Mouse (Mus musculus): ENCODE measurements at regions not wholly inside any gene's neighbourhood (a gene's known extent, or its start where the extent isn't known, plus 50 kb on each side); places are given as distances from the start of the nearest gene placed in this dataset.

DNA sequence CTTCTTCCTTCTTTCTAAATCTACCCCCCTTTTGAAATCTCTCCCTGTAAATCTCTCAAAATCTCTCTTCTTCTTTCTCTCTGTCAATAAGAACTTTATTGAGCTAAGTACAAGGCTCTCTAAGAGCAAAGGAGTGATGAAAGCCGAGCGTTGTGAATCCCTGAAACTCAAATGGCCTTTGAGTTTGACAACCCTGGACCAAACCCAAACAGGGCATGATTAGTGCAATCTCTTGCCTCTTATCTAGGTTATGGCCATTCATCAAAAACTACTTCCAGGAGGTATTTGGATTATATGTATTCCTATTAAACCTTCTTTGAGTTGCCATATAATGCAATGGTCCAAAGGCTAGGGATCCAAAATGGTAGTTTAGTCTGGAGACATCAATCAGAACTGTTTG lies 304.0 kb downstream of the Inhba start:
- DNase-seq (ENCODE audit: low spot score in 2 of 2) = no peak

DNA sequence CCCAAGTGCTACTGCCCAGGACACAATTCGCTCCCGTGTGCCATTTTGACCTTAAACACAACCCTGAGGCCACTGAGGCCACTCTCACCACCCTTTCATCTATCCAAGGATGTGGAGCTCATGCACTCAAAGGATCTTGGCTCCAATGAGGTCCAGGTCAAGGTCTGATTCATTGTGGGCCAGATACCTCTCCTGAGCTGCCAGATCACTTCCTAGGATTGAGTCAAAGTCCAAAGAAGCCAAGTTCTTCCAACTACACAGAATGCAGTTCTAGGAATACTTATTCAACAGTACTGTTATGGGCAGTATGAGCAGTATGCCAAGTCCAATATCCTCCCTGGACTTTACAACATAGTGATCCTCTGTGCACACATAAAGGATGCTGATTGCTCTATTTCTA lies 304.9 kb downstream of the Inhba start:
- no peak for DNase-seq (ENCODE audit: low spot score in 2 of 2)

DNA sequence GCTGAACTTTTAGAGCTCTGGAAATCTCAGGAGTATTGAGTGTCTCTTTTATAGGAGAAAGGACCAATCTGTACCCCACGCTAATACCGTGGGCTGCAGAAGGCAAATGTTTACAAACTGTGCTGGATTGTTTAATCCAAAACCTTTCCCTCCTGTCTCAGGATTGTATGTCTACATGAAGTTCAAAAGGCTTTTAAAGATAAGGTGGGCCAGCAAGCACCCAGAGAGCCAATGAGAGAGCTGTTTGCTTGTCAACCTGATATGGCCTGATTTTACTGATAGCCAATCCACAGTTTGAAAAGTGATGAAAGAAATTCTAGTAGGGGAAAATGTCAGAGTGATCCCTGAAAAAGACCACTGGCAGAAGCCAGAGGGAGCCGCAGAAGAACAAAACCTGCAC lies 305.8 kb downstream of the Inhba start:
- no peak for DNase-seq (ENCODE audit: low spot score in 2 of 2)

DNA sequence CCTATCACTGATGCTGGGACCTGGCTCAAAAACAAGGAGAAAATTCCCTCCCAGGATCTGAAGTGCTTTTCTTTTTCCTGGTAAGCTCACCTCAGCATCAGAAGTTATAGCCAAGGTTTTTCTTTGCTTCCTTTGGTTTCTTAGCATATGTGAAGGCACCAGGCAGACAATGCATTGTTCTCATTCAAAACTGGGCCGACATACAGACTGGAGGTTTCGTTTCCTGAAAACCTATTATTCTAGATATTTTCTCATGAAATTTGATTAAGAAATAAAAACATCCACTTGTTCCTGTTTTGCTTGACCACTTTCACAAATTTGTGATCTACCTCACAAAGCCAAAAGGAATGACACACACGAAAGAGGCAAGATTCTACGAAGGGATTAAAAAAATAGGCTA lies 308.7 kb downstream of the Inhba start:
- no peak for DNase-seq (ENCODE audit: low spot score in 2 of 2)

DNA sequence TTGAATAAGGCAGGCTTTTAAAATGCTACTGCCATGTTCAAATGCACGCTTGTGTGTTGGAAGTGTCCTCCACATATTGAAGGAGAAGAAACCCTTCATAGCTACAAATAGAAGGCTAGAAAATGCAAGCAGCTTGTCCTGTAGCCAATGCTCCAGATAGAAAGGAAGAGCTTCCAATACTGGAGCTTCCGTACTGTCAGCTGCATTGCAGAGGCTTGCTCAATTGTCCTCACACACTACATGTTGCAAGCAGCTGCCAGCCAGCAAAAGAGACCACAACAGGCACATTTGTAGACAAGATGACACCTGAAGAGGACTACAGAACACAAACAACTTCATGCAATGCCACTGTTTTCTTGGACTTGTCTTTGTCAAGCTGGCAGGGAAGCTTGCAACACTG lies 314.0 kb downstream of the Inhba start:
- DNase-seq (ENCODE audit: low spot score in 2 of 2) = no peak

DNA sequence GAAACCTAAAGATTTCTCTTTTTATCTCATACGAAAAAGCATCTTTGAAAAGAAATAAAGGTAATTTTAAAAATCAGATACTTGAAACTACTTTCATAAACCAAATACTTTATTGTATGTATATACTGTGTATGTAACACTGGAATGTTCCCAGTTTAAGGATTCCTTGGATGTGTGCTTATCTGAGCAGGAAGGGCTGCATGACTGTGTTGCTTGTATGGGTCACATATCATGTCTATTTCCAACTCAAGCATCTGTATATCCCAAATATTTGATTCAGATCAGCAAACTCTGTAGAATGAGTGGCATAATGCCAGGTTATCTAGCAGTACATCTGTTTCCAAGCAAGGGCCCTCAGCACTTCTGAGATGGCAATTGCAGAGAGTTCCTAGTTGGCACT lies 330.1 kb downstream of the Inhba start:
- no peak for DNase-seq (ENCODE audit: low spot score in 2 of 2)

DNA sequence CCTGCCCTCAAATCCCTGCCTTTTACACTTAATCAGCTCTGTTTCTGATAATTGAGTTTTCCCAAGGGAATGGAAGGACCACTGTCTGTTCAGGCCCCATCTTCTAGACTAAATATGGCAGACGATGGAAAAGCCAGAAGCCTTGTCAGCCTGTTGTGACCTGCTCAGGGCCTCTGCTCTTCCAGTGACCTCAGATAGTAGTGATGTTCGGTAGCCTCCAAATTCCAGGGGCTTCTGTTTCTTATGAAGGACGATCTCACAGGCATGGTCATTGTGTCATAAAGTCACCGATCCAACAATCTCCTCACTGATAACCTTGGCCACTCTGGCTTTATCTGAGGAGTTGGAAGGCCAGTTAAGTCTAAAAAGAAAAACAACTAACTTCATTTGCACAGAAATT lies 330.5 kb downstream of the Inhba start:
- DNase-seq (ENCODE audit: low spot score in 2 of 2) = no peak

DNA sequence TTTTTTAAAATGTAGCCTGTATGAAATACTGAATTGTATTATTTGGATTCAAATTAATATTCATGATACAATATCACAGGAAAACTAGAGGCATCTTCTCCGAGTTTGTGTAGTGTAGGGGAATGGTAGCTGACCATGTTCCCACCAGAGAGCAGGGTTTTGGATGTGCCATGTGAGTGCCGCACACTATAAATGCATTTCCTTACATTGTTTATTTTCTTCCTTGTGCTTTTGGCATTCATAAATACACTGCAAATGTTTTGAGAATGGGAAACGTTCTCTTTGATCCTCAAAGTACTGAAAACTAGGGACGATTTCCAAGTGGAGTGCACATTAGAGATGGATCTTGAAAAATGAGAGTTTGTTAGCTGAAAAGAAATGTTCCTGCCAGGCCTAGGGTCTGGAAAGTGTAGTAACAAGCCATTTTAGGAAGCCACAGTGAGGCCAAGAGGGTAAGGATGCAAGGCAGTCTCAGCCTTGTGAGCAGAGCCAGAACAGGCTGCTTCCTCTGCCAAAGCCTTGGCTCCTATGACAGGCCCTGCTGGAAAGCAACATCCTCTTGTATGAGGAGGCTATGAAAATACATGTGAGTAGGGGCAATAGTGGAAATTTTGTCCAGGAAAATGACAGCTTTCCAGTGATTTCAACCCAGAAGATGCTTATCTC lies 331.8 kb downstream of the Inhba start:
- peak in 1 of 2 experiments; percentile 5 for DNase-seq (ENCODE audit: low spot score in 2 of 2)

DNA sequence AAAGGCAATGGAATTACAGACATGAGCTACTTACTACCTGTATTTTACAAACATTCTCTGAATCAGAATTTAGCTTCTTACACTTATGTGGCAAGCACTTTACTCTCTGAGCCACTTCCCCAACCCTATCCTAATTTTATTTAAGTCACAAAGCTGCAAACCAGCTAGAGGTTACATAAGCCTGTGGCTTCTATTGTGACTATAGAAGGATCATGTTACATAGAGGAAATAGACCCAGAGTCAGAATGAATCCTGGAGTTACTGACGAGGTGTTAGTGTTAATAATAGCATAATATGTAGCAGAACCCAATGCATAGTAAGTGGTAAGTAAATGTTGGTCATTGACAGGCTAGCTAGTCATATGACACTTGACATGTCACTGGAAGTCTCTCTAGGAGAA lies 337.7 kb downstream of the Inhba start:
- no peak for DNase-seq (ENCODE audit: low spot score in 2 of 2)

DNA sequence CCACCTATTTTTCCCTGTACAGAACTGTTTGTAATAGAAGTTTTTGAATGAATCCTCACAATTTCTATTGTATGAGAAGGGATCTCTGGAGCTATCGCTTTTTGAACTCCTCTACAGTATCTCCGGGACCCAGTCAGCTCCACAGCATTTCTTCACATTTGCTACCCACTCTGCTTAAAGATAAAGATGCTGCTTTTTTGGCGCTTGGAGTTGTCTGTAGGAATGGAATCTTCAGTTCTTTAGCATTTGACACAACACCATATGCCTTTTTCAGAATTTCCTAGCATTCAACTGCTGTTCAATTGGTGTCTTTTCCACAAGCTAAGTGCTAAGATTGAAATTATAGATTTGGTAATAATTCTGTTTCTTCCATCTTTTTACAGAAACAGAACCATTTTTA lies 338.4 kb downstream of the Inhba start:
- DNase-seq (ENCODE audit: low spot score in 2 of 2) = peak in 1 of 2 experiments; percentile 19

DNA sequence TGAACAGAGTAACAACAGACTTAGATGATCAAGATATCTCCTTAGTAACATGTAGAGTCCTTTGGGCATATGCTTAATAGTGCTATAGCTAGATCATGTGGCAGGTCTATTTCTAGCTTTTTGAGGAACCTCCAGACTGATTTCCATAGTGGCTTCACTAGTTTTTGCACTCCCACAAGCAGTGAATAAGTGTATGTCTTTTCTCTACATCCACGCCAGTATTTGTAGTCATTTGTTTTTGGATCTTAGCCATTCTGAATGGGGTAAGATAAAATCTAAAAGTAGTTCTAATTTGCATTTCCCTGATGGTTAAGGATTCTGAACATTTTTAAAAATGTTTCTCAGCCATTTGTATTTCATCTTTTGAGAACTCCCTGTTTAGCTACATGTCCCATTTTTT lies 343.7 kb downstream of the Inhba start:
- no peak for DNase-seq (ENCODE audit: low spot score in 2 of 2)

DNA sequence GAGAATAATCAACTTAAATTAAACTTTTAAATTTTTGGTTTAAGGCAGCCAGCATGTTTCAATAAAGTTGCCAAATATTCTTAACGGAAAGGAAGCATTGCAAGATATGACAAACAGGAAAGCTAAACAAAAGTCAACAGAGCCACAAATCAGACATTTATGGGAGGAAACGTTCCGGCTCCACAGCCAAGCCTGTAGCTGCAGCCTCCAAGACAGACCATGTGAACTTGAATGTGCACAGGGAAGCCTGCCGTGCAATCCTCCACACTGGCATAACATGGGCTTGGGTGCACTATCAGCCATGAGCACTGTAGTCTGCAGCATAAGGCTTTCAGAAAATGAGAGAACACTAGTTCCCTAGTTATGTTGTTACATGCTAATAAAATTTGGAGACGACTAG lies 367.8 kb downstream of the Inhba start:
- no peak for DNase-seq (ENCODE audit: low spot score in 2 of 2)

DNA sequence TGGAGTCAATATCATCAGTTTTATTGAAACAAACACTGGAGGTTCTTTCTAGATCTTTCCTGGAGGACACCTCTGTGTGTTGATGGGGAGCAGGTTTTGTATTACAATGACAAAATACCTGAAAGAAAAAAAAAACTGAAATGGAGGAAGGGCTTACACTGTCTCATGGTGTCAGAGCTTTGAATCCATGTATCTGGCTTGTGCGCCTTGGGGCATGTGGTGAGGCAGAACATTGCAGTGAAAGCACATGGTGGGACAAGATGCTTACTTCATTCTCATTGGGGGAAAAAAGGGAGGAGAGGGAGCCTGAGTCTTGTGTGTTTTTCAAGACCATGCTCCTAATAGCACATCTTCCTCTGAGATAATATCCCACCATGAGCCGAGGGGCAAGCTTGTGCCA lies 368.3 kb downstream of the Inhba start:
- no peak for DNase-seq (ENCODE audit: low spot score in 2 of 2)

DNA sequence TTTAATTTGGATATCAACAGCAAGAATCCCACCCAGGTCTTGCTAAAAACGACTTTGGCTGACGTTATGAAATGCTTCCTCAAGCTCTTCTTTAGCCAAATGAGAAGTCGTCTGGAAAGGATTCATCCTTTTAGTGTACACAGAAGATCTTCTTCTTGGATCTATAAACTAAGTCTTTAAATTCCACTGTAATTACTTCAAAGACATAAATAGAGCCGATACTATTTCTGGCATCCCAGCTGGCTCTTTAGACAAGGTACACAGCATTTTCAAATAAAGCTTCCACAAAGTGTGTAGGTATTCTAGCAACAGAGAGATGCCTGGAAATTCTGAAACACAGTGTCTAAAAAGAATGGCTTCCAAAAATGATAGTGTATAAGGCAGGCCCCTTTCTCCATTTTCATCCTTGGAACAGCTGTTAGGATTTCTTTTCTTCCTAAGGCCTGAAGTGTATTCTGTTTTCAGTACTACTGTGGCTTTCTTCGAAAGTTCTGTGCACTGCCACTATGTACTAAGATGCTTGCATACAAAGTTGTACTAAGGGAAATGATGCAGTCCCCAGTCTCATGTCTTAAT lies 371.4 kb downstream of the Inhba start:
- DNase-seq (ENCODE audit: low spot score in 2 of 2) = no peak

DNA sequence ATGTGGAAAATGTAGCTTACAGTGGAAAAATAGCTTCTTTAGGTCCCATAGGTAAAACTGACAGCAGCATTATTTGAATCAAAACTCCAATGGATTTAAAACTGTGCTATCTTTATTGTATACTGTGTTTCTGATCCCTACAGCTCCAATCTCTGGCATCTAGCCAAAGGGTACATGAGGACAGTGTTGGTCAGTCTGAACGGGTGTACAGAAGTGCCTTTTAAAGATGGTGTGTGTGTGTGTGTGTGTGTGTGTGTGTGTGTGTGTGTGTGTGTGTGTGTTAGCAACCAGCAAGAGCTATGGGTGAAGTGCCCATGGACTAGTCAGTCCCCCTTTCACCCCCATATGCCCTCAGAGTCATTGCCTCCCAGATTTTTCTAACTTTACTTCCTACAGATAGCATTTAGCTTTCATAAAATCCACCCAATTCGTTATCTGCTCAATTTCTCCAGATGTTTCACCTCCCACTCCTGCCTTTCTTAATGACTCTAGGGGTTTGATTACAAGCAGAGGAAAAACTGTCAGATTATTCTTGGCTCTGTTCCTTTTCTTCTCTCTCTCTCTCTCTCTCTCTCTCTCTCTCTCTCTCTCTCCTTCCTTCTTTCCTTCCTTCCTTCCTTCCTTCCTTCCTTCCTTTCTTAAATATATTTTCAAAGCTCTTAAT lies 404.8 kb downstream of the Inhba start:
- no peak for DNase-seq (ENCODE audit: low spot score in 2 of 2)

DNA sequence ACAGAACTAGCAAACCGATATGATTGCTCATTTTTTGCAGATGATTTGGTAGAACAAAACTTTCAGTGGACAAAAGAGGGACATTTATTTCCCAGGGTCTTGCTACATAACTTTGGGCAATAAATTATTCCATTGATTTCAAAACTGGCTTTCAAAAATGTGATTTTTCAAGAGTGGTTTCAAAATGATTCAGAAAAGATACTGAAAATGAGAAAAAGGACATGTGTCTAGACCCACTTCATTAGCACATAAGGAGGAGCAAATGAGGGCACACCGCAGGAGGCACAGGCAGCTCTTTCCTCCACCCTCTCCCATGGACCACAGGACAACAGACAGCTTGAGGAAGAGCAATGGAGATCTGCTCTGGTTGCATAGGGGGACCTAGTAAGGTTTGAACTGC lies 412.5 kb downstream of the Inhba start:
- DNase-seq (ENCODE audit: low spot score in 2 of 2) = no peak

DNA sequence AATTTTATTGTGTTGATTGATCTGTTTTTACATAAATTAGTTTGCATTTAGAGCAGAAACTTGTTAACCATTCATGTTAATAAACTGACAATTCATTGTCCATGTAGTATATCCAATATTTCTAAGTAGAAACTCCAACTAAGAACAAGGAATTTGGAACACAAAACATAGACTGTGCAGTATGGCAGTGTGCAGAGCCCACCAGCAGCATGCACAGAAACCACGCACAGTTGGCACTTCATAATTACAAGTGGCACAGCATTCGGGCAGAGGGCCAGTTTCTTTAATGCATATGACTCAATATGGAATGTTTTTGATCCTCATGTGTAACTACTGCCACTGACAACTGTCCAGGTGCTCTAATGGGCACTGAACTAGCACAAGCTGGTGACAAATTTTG lies 423.8 kb downstream of the Inhba start:
- peak in 1 of 2 experiments; percentile 7 for DNase-seq (ENCODE audit: low spot score in 2 of 2)

DNA sequence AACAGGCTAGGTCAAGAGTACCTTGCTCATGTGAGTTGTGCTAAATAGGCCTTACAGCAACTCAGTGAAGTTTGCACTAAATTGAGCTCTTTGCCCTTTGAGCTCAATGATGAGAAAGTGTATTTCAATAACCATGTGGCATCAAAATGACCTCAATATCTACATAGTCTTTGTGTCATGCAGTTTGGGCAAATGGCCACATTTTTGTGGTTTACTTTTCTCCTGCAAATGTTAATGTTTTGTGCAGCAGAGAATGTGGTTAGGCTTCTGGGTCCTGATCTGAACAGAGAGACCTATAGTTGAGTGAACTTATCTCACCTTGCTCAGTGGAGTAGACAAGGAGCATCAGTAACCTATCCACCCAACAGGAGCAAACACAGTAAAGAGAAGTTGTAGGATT lies 441.6 kb downstream of the Inhba start:
- no peak for DNase-seq (ENCODE audit: low spot score in 2 of 2)

DNA sequence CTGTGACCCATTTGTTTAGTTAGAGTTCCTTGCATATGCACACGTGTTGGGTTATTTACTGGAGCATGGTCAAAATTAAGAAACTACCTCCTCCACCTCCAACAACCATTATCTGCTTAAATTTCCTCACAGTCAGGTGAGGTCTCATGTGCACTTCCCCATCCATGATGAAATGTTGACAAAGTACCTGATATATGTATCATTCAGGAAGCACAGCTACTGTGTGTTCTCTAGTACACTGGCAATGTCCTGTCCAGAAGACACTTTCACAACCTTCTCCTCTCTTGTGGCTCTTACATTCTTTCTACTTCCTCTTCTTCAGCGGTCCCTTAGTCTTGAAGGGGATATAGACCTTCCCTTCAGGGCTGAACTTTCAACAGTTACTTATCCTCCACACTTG lies 448.1 kb downstream of the Inhba start:
- no peak for DNase-seq (ENCODE audit: low spot score in 2 of 2)

DNA sequence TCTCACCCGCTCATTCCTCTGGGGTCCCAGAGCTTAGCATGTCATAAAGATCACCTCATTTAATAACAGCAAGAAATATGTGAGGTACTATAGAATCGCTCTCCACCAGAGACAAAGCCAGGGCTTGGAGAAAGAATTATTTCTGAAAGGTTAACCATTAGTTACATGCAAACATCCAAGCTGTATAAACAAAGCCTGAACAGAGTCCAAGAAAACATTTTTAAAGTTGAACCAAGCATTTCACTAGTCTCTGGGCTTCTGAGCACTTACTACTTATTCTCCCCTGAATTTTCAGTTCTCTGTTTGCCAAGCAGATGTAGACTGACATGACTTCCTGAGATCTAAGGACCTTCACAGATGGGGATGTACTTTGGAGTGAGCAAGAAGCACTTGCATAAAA lies 450.0 kb downstream of the Inhba start:
- no peak for DNase-seq (ENCODE audit: low spot score in 2 of 2)

DNA sequence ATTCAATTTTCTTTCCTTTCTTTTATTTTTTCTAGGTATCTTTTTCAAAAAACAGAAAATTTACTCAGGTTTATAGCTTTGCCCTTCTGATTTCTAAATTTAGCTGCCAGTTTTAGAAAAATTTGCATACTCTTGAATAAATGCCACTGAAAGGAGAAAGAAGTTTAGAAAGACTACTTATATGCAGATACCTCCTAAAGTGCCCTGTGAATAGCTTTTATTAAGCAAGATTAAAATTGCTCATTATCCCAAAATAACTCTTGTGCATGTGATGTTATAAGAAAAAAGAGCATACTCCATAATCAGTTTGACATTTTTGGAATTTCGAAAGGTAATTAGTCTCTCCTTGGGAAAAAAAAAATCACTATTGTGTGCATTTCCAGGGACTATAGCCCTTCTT lies 453.2 kb downstream of the Inhba start:
- DNase-seq (ENCODE audit: low spot score in 2 of 2) = no peak

DNA sequence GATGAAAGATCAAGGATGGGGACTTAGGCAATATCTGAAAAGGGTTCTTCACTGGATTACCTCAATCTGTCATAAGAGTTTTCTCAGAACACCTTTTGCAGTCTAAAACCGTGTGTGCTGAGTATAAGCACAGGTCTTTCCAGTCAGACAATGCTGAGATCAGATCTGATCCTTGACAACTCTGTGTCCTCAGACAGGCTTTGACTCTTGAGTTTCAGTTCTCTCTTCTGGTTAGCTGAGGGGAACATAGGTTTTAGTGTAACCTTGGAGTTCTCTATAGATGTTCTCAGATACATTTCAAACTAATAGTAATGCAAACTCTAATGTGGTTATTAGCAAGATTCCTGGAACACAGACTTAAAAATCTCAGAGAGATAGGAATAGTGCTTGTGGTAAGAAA lies 453.7 kb downstream of the Inhba start:
- DNase-seq (ENCODE audit: low spot score in 2 of 2) = no peak

DNA sequence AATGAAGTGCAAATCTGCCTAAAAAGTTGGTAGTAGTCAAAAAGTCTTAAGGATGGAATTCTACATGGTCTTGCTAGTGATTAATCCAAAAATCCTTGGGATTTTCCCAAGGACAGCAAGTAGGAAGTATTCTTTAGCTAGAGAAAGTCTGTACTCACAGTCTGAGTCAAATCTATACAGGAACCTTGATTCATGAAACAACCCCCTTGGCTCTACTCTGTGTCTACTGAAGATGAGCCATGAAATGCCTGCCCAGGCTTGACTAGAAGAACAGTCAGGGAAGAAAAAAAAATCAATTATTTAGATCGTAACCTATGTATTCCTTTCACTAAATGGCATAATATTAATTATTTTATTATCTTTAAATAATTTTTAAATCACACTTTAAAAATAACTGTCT lies 454.2 kb downstream of the Inhba start:
- DNase-seq (ENCODE audit: low spot score in 2 of 2) = no peak

Measured in layer of hippocampus, postnatal 14 days (tissue).